Mouse (Mus musculus): Measurements from ENCODE around the gene Acvr2b.
"Not testable (repeated sequence)": the region's sequence is repeated elsewhere in the genome, so short reads cannot be mapped to it uniquely, and the experiment has no call there.

Gene Acvr2b

GRCm38 (mm10) chr9:119401801-119402214, at the start of gene Acvr2b:
Gene Acvr2b, plus strand, starts transcription at chr9:119402118.
- peak; percentile 90 for DNase-seq

- DNase-seq, result no peak
Measured at GRCm38 (mm10) chr9:119353926-119354325, 48.0 kb upstream of the Acvr2b start.

- DNase-seq, result no peak
Measured at GRCm38 (mm10) chr9:119355943-119356342, 46.0 kb upstream of the Acvr2b start.

- DNase-seq, result peak; percentile 86
Measured at GRCm38 (mm10) chr9:119357331-119358057, 44.4 kb upstream of the Acvr2b start, which contains the start of gene Xylb. Gene Xylb, plus strand, starts transcription at chr9:119357381.

- no peak for DNase-seq
Measured at GRCm38 (mm10) chr9:119358058-119358429, 43.9 kb upstream of the Acvr2b start.

GRCm38 (mm10) chr9:119361416-119361815, 40.5 kb upstream of the Acvr2b start:
- DNase-seq, result no peak

- no peak for DNase-seq
Measured at GRCm38 (mm10) chr9:119363229-119363628, 38.7 kb upstream of the Acvr2b start.

GRCm38 (mm10) chr9:119365284-119365683, 36.6 kb upstream of the Acvr2b start, which contains the start of gene Slc22a14:
Gene Slc22a14, minus strand, starts transcription at chr9:119365553.
- no peak for DNase-seq

- DNase-seq, result no peak
Measured at GRCm38 (mm10) chr9:119368367-119368766, 33.6 kb upstream of the Acvr2b start.

- not testable (repeated sequence) for DNase-seq
Measured at GRCm38 (mm10) chr9:119370770-119371169, 31.1 kb upstream of the Acvr2b start.

GRCm38 (mm10) chr9:119371251-119371650, 30.7 kb upstream of the Acvr2b start:
- DNase-seq, result no peak

- DNase-seq, result no peak
Measured at GRCm38 (mm10) chr9:119375008-119375407, 26.9 kb upstream of the Acvr2b start.

GRCm38 (mm10) chr9:119375556-119375955, 26.4 kb upstream of the Acvr2b start:
- no peak for DNase-seq

GRCm38 (mm10) chr9:119378231-119378630, 23.7 kb upstream of the Acvr2b start:
- DNase-seq, result no peak

GRCm38 (mm10) chr9:119382603-119383002, 19.3 kb upstream of the Acvr2b start:
- DNase-seq, result peak; percentile 17

- DNase-seq, result no peak
Measured at GRCm38 (mm10) chr9:119388956-119389355, 13.0 kb upstream of the Acvr2b start.

- DNase-seq, result no peak
Measured at GRCm38 (mm10) chr9:119390214-119390613, 11.7 kb upstream of the Acvr2b start.

GRCm38 (mm10) chr9:119394808-119395207, 7.1 kb upstream of the Acvr2b start:
- DNase-seq, result no peak

- no peak for DNase-seq
Measured at GRCm38 (mm10) chr9:119401351-119401750, 567 bp upstream of the Acvr2b start.

GRCm38 (mm10) chr9:119402253-119403235, 626 bp downstream of the Acvr2b start:
- peak; percentile 67 for DNase-seq

GRCm38 (mm10) chr9:119403236-119403641, 1.3 kb downstream of the Acvr2b start:
- peak; percentile 42 for DNase-seq

GRCm38 (mm10) chr9:119404090-119404489, 2.2 kb downstream of the Acvr2b start:
- DNase-seq, result no peak

- no peak for DNase-seq
Measured at GRCm38 (mm10) chr9:119407884-119408283, 6.0 kb downstream of the Acvr2b start.

Data from right cerebral cortex, postnatal 25 days (tissue).